Mouse (Mus musculus) 3134 (cell line): ENCODE measurements around the gene Evi5.

Experiments used
- DNase-seq: peaks from one replicate; pipeline ENCODE4 v3.0.0-alpha.2; 2011; ENCODE audit warnings: low spot score; ENCODE audit not compliant: insufficient read length; ENCODE audit errors: extremely low read depth

Evi5 gene

GRCm38 (mm10) chr5:107759121-107759520 lies 115.8 kb downstream of the Evi5 start:
- no peak for DNase-seq

- DNase-seq: no peak
Observed at GRCm38 (mm10) chr5:107756072-107756471, 118.8 kb downstream of the Evi5 start.

GRCm38 (mm10) chr5:107754740-107755139 lies 120.2 kb downstream of the Evi5 start:
- DNase-seq: no peak

- no peak for DNase-seq
Observed at GRCm38 (mm10) chr5:107753656-107754055, 121.3 kb downstream of the Evi5 start.

GRCm38 (mm10) chr5:107749229-107749916 lies 125.5 kb downstream of the Evi5 start:
- no peak for DNase-seq

GRCm38 (mm10) chr5:107739023-107739422 lies 135.9 kb downstream of the Evi5 start:
- no peak for DNase-seq

- DNase-seq: no peak
Observed at GRCm38 (mm10) chr5:107738296-107738695, 136.6 kb downstream of the Evi5 start.

- no peak for DNase-seq
Observed at GRCm38 (mm10) chr5:107736171-107736570, 138.7 kb downstream of the Evi5 start.

GRCm38 (mm10) chr5:107731844-107732243 lies 143.1 kb downstream of the Evi5 start:
- DNase-seq: no peak

GRCm38 (mm10) chr5:107731408-107731807 lies 143.5 kb downstream of the Evi5 start:
- no peak for DNase-seq

GRCm38 (mm10) chr5:107727007-107727402 lies 147.9 kb downstream of the Evi5 start:
- DNase-seq: no peak

- no peak for DNase-seq
Observed at GRCm38 (mm10) chr5:107726281-107727006, 148.5 kb downstream of the Evi5 start.

GRCm38 (mm10) chr5:107725435-107726261 lies 149.3 kb downstream of the Evi5 start, which contains the start of gene Gfi1:
Gene Gfi1, minus strand, starts transcription at chr5:107726036.
- no peak for DNase-seq

- no peak for DNase-seq
Observed at GRCm38 (mm10) chr5:107724661-107725434, 150.1 kb downstream of the Evi5 start.

- no peak for DNase-seq
Observed at GRCm38 (mm10) chr5:107723541-107724511, 151.1 kb downstream of the Evi5 start.

GRCm38 (mm10) chr5:107722661-107723532 lies 152.0 kb downstream of the Evi5 start:
- no peak for DNase-seq

GRCm38 (mm10) chr5:107721638-107722011 lies 153.3 kb downstream of the Evi5 start:
- no peak for DNase-seq

- no peak for DNase-seq
Observed at GRCm38 (mm10) chr5:107720991-107721637, 153.8 kb downstream of the Evi5 start.
